Mouse (Mus musculus) left cerebral cortex, postnatal 36 days (tissue): ENCODE data around the gene Fsd1l. TPM values are rescaled to one million over a fixed set of nuclear protein-coding genes. Genes with fewer than 3 reads are reported as not detected.
A peak's percentile ranks its signal among the peaks of the same experiment; 100 is the strongest.

Experiments used
- DNase-seq, 2 experiments: peaks; one replicate each; pipeline ENCODE4 v3.0.0; 2021 to 2022; ENCODE audit warnings: low spot score in 2 of 2, mixed read lengths in 1 of 2
- intact Hi-C: fragments of 180-260 bp; cut with DNase I; formaldehyde crosslinking; loops from one replicate; pipeline ENCODE4 v1.15.1; 2025
- total RNA-seq, 2 experiments: library from RNA; stranded (reverse); gene quantifications; 2 replicates each; pipeline ENCODE4 v1.2.3; 2021

Gene Fsd1l
- total RNA-seq: 10 to 100 TPM; 32.2 to 36.4 TPM

DNA sequence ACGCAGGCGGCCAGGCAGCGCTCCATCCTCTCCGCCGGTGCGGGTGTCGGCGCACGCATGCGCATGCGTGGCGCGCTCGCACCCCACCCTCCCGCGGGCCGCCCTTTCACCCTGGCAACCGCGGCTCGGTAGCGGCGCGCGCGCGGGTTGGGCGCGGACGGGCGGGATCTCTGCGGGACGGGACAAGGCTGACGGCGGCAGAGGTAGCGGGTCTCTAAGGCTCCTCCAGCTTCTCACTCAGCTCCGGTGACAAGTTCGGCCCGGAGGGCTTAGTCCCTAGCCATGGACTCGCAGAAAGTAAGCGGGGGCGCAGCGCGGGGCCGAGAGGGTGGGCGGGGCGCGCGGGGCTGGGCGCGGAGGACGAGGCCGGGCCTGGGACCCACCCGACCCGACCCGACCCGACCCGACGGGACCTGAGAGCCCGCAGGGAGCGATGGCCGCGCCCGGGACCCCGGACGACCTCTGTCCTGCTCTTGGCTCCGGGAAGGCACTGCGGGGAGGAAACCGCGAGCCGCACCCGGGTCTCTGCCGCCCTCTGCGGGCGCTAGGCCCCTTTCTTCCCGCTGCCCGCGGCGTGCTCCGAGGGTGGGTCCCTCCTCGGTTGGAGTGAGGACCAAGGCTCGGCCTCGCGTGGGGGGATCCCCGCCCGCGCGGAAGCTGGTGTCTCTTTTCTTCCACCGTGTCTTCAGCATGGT is at the start of gene Fsd1l:
Fsd1l (plus strand) TSS at position 156 of the 695 bp plus-strand sequence.
- DNase-seq: peak; percentile 81 to 85
- intact Hi-C loops: no loop called here

DNA sequence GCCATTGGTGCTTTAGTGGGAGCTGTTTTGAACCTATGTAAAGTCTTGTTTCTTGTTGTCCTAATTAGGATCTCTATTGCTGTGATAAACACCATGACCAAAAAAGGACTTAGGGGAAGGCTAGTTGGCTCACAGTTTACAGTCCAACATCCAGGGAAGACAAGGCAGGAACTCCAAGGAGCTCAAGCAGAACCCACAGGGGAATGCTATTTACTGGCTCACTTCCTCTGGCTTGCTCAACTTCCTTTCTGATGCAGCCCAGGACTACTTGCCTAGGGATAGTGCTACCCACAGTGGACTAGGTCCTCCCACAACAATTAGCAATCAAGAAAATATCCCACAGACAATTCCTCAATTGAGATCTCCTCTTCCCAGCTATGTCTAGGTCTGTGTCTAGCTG is 43.6 kb upstream of the Fsd1l start:
- intact Hi-C loops: no loop called here

DNA sequence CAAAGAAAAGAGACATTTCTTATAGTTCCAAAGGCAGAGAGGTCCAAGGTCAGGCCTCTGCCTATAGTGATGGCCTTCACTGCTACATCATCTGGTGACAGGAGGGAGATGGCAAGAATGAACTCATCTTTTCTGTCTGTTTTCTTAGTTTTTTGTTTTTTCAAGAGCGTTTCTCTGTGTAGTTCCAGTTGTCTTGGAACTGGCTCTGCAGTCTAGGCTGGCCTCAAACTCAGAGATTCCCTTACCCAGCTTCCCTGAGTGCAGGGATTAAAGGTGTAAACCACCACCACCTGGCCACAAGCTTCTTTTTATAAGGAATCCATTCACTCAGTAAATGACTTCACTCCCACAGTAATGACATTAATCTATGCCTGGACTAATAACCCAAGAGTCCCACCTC is 42.3 kb upstream of the Fsd1l start:
- intact Hi-C loops: no loop called here
- DNase-seq: no peak

More for the DNA sequence above, 43.6 kb upstream of the Fsd1l start:
- no peak for DNase-seq

DNA sequence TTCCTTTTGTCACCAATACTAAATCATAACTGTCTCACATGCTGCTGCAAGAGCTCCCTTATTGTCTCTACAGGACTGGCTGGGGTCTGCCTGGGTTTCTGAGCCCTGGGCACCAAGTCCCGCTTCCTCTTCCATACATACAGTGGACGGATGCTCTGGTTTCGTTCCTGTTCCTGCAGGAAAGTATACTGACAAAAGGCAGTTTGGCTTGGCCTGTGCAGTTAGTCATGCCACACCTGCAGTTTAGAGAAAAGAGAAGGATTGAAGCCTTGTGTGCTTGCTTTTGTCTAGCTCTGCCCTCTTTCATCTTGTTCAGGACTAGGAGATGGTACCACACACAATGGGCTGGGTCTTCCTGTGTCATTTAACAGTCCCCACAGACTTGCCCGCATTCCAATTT is 41.8 kb upstream of the Fsd1l start:
- intact Hi-C loops: no loop called here
- no peak for DNase-seq

GRCm38 (mm10) chr4:53590163-53590562 is 41.1 kb upstream of the Fsd1l start:
- DNase-seq: no peak
- intact Hi-C loops: loop anchor here (5.0 to 10.0 kb wide), 3 partner anchors 208 to 555 kb away; no protein-coding TSS in a partner anchor

DNA sequence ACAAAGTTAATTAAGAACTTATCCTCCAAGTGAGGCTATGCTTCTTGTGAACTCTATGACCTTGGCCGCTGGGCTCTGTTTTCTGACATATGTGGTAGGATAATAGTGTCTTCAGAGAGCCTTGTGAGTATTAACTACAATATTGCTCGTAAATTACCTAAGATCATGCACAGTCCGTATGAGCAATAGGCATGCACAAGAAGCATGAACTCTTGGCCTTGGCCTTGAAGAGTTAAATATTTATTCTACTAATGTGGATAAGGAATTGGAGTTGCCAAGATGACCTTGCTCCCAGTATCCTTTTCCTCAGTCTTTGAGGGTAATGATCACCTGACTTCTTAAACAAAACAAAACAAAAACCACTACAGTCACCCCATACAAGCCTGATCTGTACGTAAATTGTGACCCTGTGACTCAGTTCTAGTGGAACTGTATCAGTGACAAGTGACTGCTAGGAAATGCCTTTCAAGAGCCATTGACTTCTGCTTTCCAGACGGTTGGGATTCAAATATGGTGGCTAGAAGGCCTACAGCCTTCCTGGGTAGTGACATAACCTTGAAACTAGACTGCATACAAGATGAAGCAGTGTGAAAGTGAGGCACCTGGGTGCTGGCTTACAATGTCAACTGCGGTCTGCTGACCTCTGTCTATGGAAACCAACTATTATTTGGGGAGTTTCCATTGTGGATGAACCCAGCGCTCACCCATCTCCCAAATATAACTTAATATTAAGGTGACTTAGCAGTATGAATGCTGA is 40.4 kb upstream of the Fsd1l start:
- no peak for DNase-seq
- intact Hi-C loops: loop anchor here (5.0 to 10.0 kb wide), 3 partner anchors 209 to 556 kb away; no protein-coding TSS in a partner anchor

DNA sequence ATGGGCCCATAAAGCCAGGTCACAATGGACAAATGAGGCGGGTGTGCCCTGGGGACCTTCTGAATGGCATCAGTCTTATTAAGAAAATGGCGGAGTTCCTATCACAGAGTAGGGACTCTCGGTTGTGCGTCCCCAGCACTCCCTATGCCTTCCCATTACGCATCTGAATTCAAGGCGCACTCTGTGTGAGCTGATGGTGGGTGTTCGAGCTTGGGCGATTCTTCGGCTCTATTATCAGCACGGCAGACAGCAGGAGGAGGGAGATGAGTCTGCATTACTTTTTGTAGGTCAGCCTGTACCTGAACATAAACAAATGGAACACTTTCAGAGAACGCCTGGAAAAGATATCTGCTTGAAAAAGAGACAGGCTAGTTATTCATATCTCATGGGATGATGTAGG is 39.7 kb upstream of the Fsd1l start:
- intact Hi-C loops: loop anchor here (5.0 to 10.0 kb wide), 3 partner anchors 209 to 557 kb away; no protein-coding TSS in a partner anchor
- DNase-seq: no peak

GRCm38 (mm10) chr4:53591941-53592340 is 39.3 kb upstream of the Fsd1l start:
- DNase-seq: no peak
- intact Hi-C loops: loop anchor here (5.0 to 10.0 kb wide), 3 partner anchors 210 to 557 kb away; no protein-coding TSS in a partner anchor

DNA sequence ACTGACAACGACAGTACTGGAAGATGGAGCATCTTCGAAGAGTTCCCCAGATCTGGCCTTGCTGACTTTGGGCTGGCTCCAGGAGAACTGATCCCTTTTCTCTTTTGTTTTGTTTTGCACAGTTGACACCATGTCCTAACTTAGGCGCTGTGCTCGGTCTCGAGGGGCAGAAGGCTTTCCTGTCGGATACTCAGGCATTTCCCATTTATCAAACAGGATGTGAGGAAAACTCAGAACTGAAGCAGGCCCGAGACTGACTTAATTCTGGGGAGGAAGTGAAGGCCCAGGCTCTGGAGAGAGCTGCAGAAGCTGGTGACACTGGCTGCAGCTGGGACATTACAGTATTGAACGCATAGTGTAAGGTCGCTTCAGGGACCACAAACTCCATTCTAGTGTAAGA is 38.9 kb upstream of the Fsd1l start:
- intact Hi-C loops: loop anchor here (5.0 to 10.0 kb wide), 3 partner anchors 210 to 558 kb away; no protein-coding TSS in a partner anchor
- no peak for DNase-seq

DNA sequence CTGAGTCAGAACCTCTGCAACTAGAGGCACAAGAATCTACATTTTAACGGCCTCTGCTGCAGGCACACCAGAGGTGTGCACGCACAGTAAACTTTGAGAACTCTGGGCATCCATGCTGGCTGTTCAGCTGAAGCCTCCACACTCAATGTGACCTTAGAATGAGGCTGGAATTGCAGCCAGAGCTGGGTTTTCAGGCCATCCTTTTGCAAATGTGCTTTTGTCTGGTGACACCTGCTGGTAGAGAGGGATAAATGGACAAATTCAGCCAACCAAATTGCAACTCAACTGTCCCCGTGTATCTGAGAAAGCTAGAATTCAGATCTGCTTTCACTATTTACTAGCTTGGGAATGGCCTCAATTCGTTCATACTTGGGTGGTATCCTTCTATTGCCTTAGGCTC is 37.1 kb upstream of the Fsd1l start:
- intact Hi-C loops: loop anchor here (5.0 to 10.0 kb wide), 3 partner anchors 212 to 559 kb away; no protein-coding TSS in a partner anchor
- peak; percentile 46 to 55 for DNase-seq

DNA sequence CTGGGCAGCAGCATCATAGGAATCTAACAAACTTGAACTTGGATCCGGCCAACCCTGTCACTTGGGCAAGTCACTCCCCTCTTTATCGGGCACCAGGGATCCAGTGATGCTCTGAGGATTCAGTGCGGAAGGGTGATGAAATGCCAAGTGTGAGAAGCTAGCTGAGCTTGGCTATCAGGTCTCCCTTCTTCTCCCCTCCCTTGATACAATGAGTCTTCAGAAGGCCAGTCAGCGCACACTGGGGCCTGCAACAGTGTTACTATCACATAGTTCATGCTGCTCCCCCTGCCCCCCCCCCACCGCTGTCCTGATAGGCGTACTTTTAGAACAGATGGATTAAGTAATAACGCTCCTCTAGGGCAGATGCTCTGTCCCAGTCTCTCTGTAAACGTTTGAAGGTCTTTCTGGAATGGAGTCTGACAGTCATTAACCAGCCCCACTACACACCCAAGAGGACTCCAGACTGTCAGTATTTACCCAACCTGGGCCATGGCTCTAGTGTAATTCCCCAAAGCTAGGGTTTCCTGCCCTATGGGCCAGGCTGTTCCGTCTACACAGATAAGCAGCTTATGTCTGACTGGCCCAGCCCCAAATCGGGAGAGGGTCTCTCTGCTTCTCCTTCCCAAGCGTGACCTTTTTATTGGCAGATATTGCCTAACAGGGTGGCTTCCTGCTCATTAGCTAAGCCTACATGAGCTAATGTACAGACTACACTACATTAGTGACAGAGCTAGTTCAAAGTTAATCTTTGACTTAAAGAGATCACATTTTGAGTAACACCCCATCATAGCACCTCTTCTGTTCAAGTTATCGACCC is 35.8 kb upstream of the Fsd1l start:
- intact Hi-C loops: loop anchor here (10.0 kb wide), 1 partner anchor 561 kb away; no protein-coding TSS in a partner anchor

GRCm38 (mm10) chr4:53596063-53596895 is 35.0 kb upstream of the Fsd1l start:
- DNase-seq: no peak
- intact Hi-C loops: loop anchor here (10.0 kb wide), 1 partner anchor 561 kb away; no protein-coding TSS in a partner anchor

More for the DNA sequence above, 35.8 kb upstream of the Fsd1l start:
- DNase-seq: no peak

DNA sequence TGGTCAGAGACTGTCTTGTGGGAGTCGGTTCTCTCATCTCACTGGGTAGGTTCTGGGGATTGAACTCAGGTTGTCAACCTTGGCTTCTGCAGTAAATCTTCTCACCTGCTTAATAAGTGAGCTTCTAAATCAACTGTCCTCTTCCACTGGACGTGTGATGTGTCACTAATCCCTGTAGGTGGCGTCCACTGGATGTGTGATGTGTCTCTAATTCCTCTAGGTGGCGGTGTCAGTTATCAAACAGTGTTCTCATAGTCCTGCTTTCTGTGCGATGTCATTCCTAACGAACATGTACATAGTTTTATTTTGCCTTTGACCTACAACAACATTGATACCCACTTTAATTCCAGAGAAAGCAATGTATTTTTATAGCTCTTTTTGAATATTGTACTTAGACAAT is 30.8 kb upstream of the Fsd1l start:
- DNase-seq: no peak
- intact Hi-C loops: no loop called here

DNA sequence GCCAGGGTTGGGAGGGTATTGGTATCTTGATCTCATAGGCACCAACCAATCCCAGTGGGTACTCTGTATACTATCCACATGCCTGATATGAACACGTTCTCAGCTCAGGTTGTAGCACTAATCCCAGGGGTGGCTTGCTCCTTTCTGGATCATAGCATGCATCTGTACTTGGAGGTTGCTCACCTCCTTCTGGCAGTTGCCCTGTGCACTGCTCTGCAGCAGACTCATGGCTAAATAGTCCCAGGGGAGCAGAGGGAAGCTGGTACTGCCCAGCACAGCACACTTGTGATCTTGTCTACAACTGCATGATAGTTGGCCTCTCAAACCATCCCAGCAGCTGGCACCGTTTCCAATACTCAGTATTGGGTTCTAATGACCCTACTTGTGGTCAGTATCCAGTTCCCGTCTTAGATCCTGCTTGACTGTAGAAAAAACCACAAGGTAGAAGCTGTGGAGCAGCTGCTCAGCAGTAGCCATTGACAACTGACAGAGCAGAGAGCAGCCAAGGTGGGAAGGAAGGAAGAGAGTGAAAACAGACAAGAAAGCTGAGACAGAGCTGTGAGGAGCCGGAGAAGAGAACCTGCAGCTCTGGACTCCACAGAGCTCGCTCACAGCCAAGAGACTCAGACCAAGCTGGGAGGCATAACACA is 16.6 kb upstream of the Fsd1l start:
- intact Hi-C loops: no loop called here

DNA sequence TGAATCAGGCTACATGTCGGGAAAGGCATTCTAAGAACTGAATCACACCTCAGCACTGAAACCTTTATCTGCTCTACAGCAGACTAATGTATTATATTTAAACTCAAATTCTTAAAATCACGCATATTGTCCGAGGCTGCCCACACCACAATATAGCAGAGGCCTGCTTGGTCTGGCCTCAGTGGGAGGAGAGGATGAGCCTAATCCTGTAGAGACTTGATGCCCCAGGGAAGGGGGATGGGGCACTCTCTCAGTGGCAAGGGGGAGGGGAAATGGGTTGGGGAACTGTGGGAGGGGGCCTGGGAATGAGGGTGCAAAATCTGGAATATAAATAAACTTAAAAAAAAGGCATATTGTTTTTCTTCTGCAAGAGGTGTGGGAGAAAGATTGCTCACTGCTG is 13.3 kb upstream of the Fsd1l start:
- intact Hi-C loops: no loop called here
- DNase-seq: no peak

More for the DNA sequence above, 16.6 kb upstream of the Fsd1l start:
- no peak for DNase-seq

GRCm38 (mm10) chr4:53620104-53620503 is 11.2 kb upstream of the Fsd1l start:
- DNase-seq: no peak
- intact Hi-C loops: no loop called here

GRCm38 (mm10) chr4:53621084-53621483 is 10.2 kb upstream of the Fsd1l start:
- no peak for DNase-seq
- intact Hi-C loops: no loop called here

DNA sequence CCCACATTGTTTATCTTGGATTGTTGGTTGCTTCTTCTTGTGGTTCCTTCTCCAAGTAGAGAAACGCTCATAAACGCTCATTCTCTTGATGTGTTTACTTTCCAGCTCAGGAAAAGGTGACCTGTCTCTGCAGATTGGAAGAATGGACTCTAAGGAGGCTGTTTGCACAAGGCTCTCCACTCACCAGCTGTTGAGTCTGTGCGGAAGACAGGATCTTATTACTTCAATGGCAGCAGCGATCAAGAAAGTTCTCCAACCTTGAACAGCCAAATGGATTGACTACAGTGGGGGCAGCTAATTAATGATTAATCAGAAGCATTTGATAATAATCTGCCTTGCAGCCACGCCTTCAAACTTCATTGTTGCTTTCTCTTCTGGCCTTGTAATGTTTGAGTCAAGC is 9.8 kb upstream of the Fsd1l start:
- intact Hi-C loops: no loop called here
- DNase-seq: no peak
